Mouse (Mus musculus): ENCODE data around the gene H1f0. TPM values are rescaled to one million over a fixed set of nuclear protein-coding genes. Genes with fewer than 3 reads are reported as not detected.

The H1f0 gene
- polyA plus RNA-seq, 1 experiment from 2014 or later: 340 TPM

DNA sequence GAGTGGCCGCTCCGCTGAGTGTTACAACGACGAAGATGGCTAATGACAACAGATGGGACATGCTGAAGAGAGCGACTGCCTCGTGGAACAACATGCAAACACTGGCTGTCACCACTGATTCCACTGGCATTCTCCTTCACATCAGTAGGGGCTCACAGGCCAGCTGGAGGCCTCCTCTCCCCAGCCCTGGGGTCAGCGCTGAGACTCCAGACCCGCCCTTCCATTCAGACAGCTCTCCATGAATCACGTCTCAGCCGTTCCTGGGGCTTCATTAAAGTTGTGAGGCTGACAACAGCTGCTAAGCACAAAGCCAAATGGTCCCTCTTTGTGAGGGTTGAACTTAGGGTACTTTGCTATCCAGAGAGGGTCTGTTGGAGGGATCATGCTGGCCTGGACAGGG is 16.7 kb upstream of the H1f0 start:
- DNase-seq (ENCODE audit: low spot score) (peak; percentile 57), ATAC-seq (ENCODE audit: insufficient read depth, low FRiP score, low TSS enrichment) (peak; percentile 63)
- H3K9ac ChIP-seq (ENCODE audit: low read length): peak overlapping the region; percentile 22; the same call in 1 of the 2 replicates
- H3K36me3 ChIP-seq (ENCODE audit: control insufficient read depth, insufficient read depth, low read length): peaks cover 2% of the 10 kb centered on the region; the same call in 1 of the 2 replicates
- H3K9me3 ChIP-seq (ENCODE audit: control insufficient read depth, low read length): no peaks in the 10 kb centered on the region
- no peak overlapping the region for H3K4me3 ChIP-seq (ENCODE audit: low read depth, low read length)
- 39% methylated on average over 10 of the region's 10 CpGs for WGBS
- no peaks in the 10 kb centered on the region for H3K27me3 ChIP-seq (ENCODE audit: control insufficient read depth, insufficient read depth, low read length)
- no peak overlapping the region for H3K4me2 ChIP-seq (ENCODE audit: low read depth)
- H3K4me1 ChIP-seq (ENCODE audit: control insufficient read depth, insufficient read depth, low read length): peaks cover 13% of the 10 kb centered on the region
- H3K27ac ChIP-seq (ENCODE audit: low read depth, low read length): peak overlapping the region; percentile 60

DNA sequence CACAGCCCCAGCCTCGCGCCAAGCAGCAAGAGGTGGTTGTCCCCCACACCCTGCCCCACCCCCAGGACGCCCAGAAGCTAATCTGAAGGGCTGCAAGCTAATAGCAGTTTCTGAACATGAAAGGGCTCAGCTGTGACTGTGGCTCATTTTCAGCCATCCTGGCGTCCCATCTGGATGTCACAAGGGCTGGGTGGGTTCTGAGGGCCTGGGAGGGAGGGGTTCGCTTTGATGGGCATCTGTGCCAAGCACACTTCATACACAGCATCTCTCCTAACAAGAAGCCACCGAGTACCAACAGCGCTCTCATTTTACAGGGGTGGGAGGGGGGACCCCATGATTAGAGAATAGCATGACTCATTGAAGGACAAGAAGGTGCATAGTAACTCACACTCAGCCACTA is 14.9 kb upstream of the H1f0 start:
- no peaks in the 10 kb centered on the region for H3K36me3 ChIP-seq (ENCODE audit: control insufficient read depth, insufficient read depth, low read length)
- no peaks in the 10 kb centered on the region for H3K27me3 ChIP-seq (ENCODE audit: control insufficient read depth, insufficient read depth, low read length)
- peaks cover 13% of the 10 kb centered on the region for H3K4me1 ChIP-seq (ENCODE audit: control insufficient read depth, insufficient read depth, low read length)
- no peak overlapping the region for H3K4me2 ChIP-seq (ENCODE audit: low read depth)
- 56% methylated on average over 7 of the region's 7 CpGs for WGBS
- DNase-seq (ENCODE audit: low spot score): peak; percentile 29
- no peak overlapping the region for H3K4me3 ChIP-seq (ENCODE audit: low read depth, low read length)
- H3K9me3 ChIP-seq (ENCODE audit: control insufficient read depth, low read length): no peaks in the 10 kb centered on the region
- no peak overlapping the region for H3K9ac ChIP-seq (ENCODE audit: low read length)
- ATAC-seq (ENCODE audit: insufficient read depth, low FRiP score, low TSS enrichment): no peak
- H3K27ac ChIP-seq (ENCODE audit: low read depth, low read length): peak overlapping the region; percentile 20; the same call in 1 of the 2 replicates

- H3K27ac ChIP-seq (ENCODE audit: low read depth, low read length): no peak overlapping the region
- no peak overlapping the region for H3K4me3 ChIP-seq (ENCODE audit: low read depth, low read length)
- H3K36me3 ChIP-seq (ENCODE audit: control insufficient read depth, insufficient read depth, low read length): no peaks in the 10 kb centered on the region
- DNase-seq (ENCODE audit: low spot score) (no peak), ATAC-seq (ENCODE audit: insufficient read depth, low FRiP score, low TSS enrichment) (no peak)
- 33% methylated on average over 4 of the region's 4 CpGs for whole genome bisulfite sequencing
- H3K4me1 ChIP-seq (ENCODE audit: control insufficient read depth, insufficient read depth, low read length): peaks cover under 1% of the 10 kb centered on the region; the same call in 1 of the 2 replicates
- no peaks in the 10 kb centered on the region for H3K27me3 ChIP-seq (ENCODE audit: control insufficient read depth, insufficient read depth, low read length)
- no peak overlapping the region for H3K9ac ChIP-seq (ENCODE audit: low read length)
- H3K9me3 ChIP-seq (ENCODE audit: control insufficient read depth, low read length): no peaks in the 10 kb centered on the region
- no peak overlapping the region for H3K4me2 ChIP-seq (ENCODE audit: low read depth)
Observed at GRCm38 (mm10) chr15:79018191-79018590, 10.1 kb upstream of the H1f0 start.

GRCm38 (mm10) chr15:79018886-79019285 is 9.4 kb upstream of the H1f0 start:
- Histone ChIP-seq H3K27me3 (ENCODE audit: control insufficient read depth, insufficient read depth, low read length) (no peaks in the 10 kb centered on the region), H3K27ac (ENCODE audit: low read depth, low read length) (no peak overlapping the region), H3K9me3 (ENCODE audit: control insufficient read depth, low read length) (no peaks in the 10 kb centered on the region), H3K9ac (ENCODE audit: low read length) (no peak overlapping the region), H3K4me1 (ENCODE audit: control insufficient read depth, insufficient read depth, low read length) (no peaks in the 10 kb centered on the region), H3K36me3 (ENCODE audit: control insufficient read depth, insufficient read depth, low read length) (no peaks in the 10 kb centered on the region), H3K4me2 (ENCODE audit: low read depth) (no peak overlapping the region), H3K4me3 (ENCODE audit: low read depth, low read length) (no peak overlapping the region)
- WGBS: 68% methylated on average over 3 of the region's 3 CpGs
- DNase-seq (ENCODE audit: low spot score) (no peak), ATAC-seq (ENCODE audit: insufficient read depth, low FRiP score, low TSS enrichment) (no peak)

GRCm38 (mm10) chr15:79022671-79023230 is 5.5 kb upstream of the H1f0 start:
- Histone ChIP-seq H3K27me3 (ENCODE audit: control insufficient read depth, insufficient read depth, low read length) (no peaks in the 10 kb centered on the region), H3K9me3 (ENCODE audit: control insufficient read depth, low read length) (no peaks in the 10 kb centered on the region), H3K4me1 (ENCODE audit: control insufficient read depth, insufficient read depth, low read length) (peaks cover 10% of the 10 kb centered on the region), H3K4me2 (ENCODE audit: low read depth) (no peak overlapping the region), H3K27ac (ENCODE audit: low read depth, low read length) (no peak overlapping the region), H3K9ac (ENCODE audit: low read length) (no peak overlapping the region), H3K36me3 (ENCODE audit: control insufficient read depth, insufficient read depth, low read length) (no peaks in the 10 kb centered on the region), H3K4me3 (ENCODE audit: low read depth, low read length) (no peak overlapping the region)
- 67% methylated on average over 10 of the region's 10 CpGs for WGBS
- ATAC-seq (ENCODE audit: insufficient read depth, low FRiP score, low TSS enrichment) (no peak), DNase-seq (ENCODE audit: low spot score) (no peak)

DNA sequence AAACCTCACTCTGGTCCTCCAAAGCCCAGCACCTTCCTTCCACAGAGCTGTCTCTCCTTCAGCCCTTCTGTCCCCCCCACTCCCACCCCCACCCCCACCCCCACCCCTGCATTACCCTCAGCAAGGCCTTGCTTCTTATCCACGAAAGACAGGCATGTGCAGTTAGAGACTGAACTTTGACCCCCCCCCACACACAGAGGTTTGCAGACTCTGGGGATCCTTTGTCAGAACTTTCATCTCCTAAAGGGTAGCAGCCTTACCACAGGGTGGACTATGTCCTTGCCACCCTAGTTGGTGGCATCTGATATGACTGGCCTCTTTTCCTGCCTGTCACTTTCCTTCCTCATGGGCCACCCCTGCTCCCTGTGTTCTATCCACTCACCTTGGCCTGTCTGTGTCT is 4.9 kb upstream of the H1f0 start:
- WGBS: 67% methylated on average over 1 of the region's 1 CpGs

DNA sequence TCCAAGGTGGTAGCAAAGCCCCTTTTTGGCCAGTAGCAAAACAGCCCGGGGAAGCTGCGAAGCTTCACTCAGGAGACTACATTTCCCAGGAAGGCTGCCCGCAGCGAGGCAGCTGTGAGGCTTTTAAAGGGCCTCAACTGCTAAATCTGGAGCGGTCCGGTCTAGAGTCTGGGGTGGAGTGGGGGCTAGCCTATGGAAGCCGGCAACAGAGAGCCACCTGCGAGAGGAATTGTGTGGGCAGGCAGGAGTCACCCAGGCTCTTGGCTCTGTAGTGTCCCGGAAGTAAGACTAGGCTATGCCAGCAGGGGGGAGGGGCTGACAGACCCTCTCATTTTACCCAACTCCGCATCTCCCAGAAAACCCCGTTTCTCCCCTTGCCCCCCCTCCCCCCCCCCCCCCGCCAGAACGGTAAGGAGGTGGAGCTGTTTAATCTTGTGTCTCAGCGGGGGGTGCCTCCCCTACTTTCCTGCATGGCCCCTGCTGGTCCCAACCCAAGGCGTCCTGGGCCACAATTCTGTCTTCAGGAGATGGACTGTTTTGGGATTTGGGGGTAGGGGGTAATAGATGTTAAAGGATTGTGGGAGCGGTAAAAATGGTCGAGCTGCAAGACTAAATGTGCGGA is 2.5 kb upstream of the H1f0 start:
- Histone ChIP-seq H3K9ac (ENCODE audit: low read length) (peak overlapping the region; percentile 20), H3K36me3 (ENCODE audit: control insufficient read depth, insufficient read depth, low read length) (no peaks in the 10 kb centered on the region), H3K4me3 (ENCODE audit: low read depth, low read length) (no peak overlapping the region), H3K27ac (ENCODE audit: low read depth, low read length) (no peak overlapping the region), H3K9me3 (ENCODE audit: control insufficient read depth, low read length) (no peaks in the 10 kb centered on the region), H3K4me2 (ENCODE audit: low read depth) (peak overlapping the region; percentile 19; the same call in 1 of the 2 replicates), H3K27me3 (ENCODE audit: control insufficient read depth, insufficient read depth, low read length) (no peaks in the 10 kb centered on the region), H3K4me1 (ENCODE audit: control insufficient read depth, insufficient read depth, low read length) (peaks cover 10% of the 10 kb centered on the region)
- ATAC-seq (ENCODE audit: insufficient read depth, low FRiP score, low TSS enrichment): no peak
- WGBS: 12% methylated on average over 15 of the region's 18 CpGs
- peak; percentile 40 for DNase-seq (ENCODE audit: low spot score)

More for the DNA sequence above, 4.9 kb upstream of the H1f0 start:
- DNase-seq (ENCODE audit: low spot score) (no peak), ATAC-seq (ENCODE audit: insufficient read depth, low FRiP score, low TSS enrichment) (no peak)
- Histone ChIP-seq H3K4me1 (ENCODE audit: control insufficient read depth, insufficient read depth, low read length) (peaks cover 10% of the 10 kb centered on the region), H3K27ac (ENCODE audit: low read depth, low read length) (no peak overlapping the region), H3K4me3 (ENCODE audit: low read depth, low read length) (no peak overlapping the region), H3K27me3 (ENCODE audit: control insufficient read depth, insufficient read depth, low read length) (no peaks in the 10 kb centered on the region), H3K9ac (ENCODE audit: low read length) (no peak overlapping the region), H3K4me2 (ENCODE audit: low read depth) (no peak overlapping the region), H3K9me3 (ENCODE audit: control insufficient read depth, low read length) (no peaks in the 10 kb centered on the region), H3K36me3 (ENCODE audit: control insufficient read depth, insufficient read depth, low read length) (no peaks in the 10 kb centered on the region)

DNA sequence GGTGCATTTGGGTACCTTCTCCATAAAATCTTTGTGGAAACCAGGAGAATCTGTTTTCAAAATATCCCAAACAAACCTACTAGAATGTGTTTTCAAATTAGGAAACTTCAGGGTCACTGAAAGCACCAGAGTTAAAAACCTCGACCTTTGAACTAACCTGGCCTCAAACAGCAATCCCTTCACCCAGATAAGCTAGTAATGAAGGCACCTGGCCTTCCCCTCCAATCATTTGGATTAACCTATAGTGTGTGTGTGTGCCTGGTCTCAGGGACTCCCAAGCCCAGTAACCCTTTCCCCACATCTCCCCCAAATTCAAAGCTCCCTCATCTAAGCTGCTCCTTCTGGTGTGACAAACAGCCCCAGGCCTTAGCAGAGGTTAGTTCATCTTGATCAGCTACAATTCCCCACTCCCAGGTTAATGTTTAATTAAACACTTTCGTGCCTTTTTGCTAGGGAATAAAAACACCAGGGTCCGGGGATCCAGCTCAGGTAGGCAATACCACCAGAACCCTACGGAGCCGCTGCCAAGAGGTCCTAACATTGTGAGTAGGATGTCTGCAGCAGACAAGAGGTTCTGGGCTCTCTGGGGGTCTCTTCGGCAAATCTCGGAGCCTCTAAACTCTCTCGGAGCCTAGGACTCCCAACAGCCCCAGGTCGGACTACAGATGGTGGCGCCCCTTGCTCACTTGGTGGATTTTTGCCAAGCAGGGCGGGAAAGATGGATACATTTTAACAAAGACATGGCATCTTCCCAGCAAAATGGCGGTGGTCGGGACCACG is 1.5 kb upstream of the H1f0 start:
- no peak for DNase-seq (ENCODE audit: low spot score)

More for the DNA sequence above, 1.5 kb upstream of the H1f0 start:
- Histone ChIP-seq H3K9ac (ENCODE audit: low read length) (no peak overlapping the region), H3K9me3 (ENCODE audit: control insufficient read depth, low read length) (no peaks in the 10 kb centered on the region), H3K4me2 (ENCODE audit: low read depth) (peak overlapping the region; percentile 82; the same call in 1 of the 2 replicates), H3K27me3 (ENCODE audit: control insufficient read depth, insufficient read depth, low read length) (no peaks in the 10 kb centered on the region), H3K27ac (ENCODE audit: low read depth, low read length) (no peak overlapping the region), H3K4me3 (ENCODE audit: low read depth, low read length) (no peak overlapping the region), H3K36me3 (ENCODE audit: control insufficient read depth, insufficient read depth, low read length) (no peaks in the 10 kb centered on the region), H3K4me1 (ENCODE audit: control insufficient read depth, insufficient read depth, low read length) (peaks cover 16% of the 10 kb centered on the region)
- WGBS: 46% methylated on average over 14 of the region's 14 CpGs
- no peak for ATAC-seq (ENCODE audit: insufficient read depth, low FRiP score, low TSS enrichment)

All from neural tube, embryonic 11.5 days (tissue).